In genomic region chr19:29947891-29948801, GRCm38 (mm10) we compare ENCODE assay signal across 8 mouse cellular contexts. TPM values are rescaled to one million over a fixed set of nuclear protein-coding genes. Genes with fewer than 3 reads are reported as not detected.
DNase-seq lines count a peak whose midpoint lies in the region; ATAC-seq and TF ChIP-seq lines count a peak whose summit lies in the region.

No protein-coding gene starts in this region.

- H3K27me3 ChIP-seq in forebrain, embryonic 11.5 days (ENCODE audit: control insufficient read depth, insufficient read depth, low read length) = no peaks in the 10 kb centered on the region
- no peaks in the 10 kb centered on the region for H3K27me3 ChIP-seq in heart, embryonic 14.5 days (ENCODE audit: control insufficient read depth, insufficient read depth, low read length)
- H3K27me3 ChIP-seq in kidney, postnatal 0 days (ENCODE audit: insufficient read depth, low read length) = no peaks in the 10 kb centered on the region

- H3K4me1 ChIP-seq in forebrain, embryonic 11.5 days (replicated peaks; ENCODE audit: control insufficient read depth, insufficient read depth, low read length) = peaks cover 6% of the 10 kb centered on the region; the same call in 1 of the 2 replicates
- peaks cover 6 to 10% of the 10 kb centered on the region in 2 experiments for H3K4me1 ChIP-seq in heart, embryonic 14.5 days (ENCODE audit: control insufficient read depth in 2 of 2, insufficient read depth in 2 of 2, low read length in 2 of 2)
- H3K4me1 ChIP-seq in kidney, postnatal 0 days (replicated peaks; ENCODE audit: insufficient read depth, low read length) = peaks cover 3% of the 10 kb centered on the region; the same call in 1 of the 2 replicates

- peak; percentile 40 for DNase-seq in CD4-positive helper T cell, adult 2 months (ENCODE audit: low read depth, low spot score)
- peak; percentile 23 for DNase-seq in c-Kit-positive CD71-positive TER-119-positive erythroid progenitor cells, embryonic 14.5 days (ENCODE audit: low spot score)
- DNase-seq in forebrain, embryonic 11.5 days (ENCODE audit: low spot score) = peak; percentile 87
- peak; percentile 94 for DNase-seq in kidney, postnatal 0 days (ENCODE audit: low spot score)
- DNase-seq in liver = peak; percentile 51
- DNase-seq in monocyte, adult 2 months (ENCODE audit: low read depth in 1 of 2, low spot score in 2 of 2) = peak; percentile 3 to 10
- DNase-seq in spleen, postnatal 36 days (ENCODE audit: low spot score in 2 of 2) = peak; percentile 37 to 50

- no peaks in the 10 kb centered on the region for H3K9me3 ChIP-seq in forebrain, embryonic 11.5 days (ENCODE audit: control insufficient read depth, low read length)
- H3K9me3 ChIP-seq in heart, embryonic 14.5 days (ENCODE audit: control insufficient read depth, low read length) = no peaks in the 10 kb centered on the region
- no peaks in the 10 kb centered on the region for H3K9me3 ChIP-seq in kidney, postnatal 0 days (replicated peaks; ENCODE audit: low read length)

- peak; percentile 85 for TF ChIP-seq CTCF in kidney, postnatal 0 days (IDR thresholded peaks at IDR 0.05; ENCODE audit: low read depth)

- peak overlapping the region; percentile 37 for H3K4me3 ChIP-seq in forebrain, embryonic 11.5 days (ENCODE audit: low read depth, low read length)
- peak overlapping the region; percentile 48 to 54 for H3K4me3 ChIP-seq in heart, embryonic 14.5 days (ENCODE audit: control insufficient read depth in 1 of 2, insufficient read depth in 1 of 2, low read depth in 1 of 2, low read length in 2 of 2)
- H3K4me3 ChIP-seq in kidney, postnatal 0 days (replicated peaks; ENCODE audit: low read depth, low read length) = peak overlapping the region; percentile 39

- no peaks in the 10 kb centered on the region for H3K36me3 ChIP-seq in forebrain, embryonic 11.5 days (ENCODE audit: control insufficient read depth, insufficient read depth, low read length)
- no peaks in the 10 kb centered on the region for H3K36me3 ChIP-seq in heart, embryonic 14.5 days (ENCODE audit: control insufficient read depth, insufficient read depth, low read length)
- H3K36me3 ChIP-seq in kidney, postnatal 0 days (ENCODE audit: insufficient read depth, low read length) = no peaks in the 10 kb centered on the region

- WGBS in forebrain, embryonic 11.5 days = 25% methylated on average over 25 of the region's 25 CpGs
- 27% methylated on average over 25 of the region's 25 CpGs for WGBS in heart, embryonic 14.5 days
- 20% methylated on average over 25 of the region's 25 CpGs for WGBS in kidney, postnatal 0 days

- H3K9ac ChIP-seq in forebrain, embryonic 11.5 days (ENCODE audit: low read length) = peak overlapping the region; percentile 55
- peak overlapping the region; percentile 62 for H3K9ac ChIP-seq in heart, embryonic 14.5 days (ENCODE audit: low read length)
- H3K9ac ChIP-seq in kidney, postnatal 0 days (ENCODE audit: low read depth, low read length) = no peak overlapping the region

- H3K27ac ChIP-seq in forebrain, embryonic 11.5 days (ENCODE audit: low read depth, low read length) = 0 out of 2 replicates have a peak overlapping the region, but pooled peaks have one; percentile 12
- H3K27ac ChIP-seq in heart, embryonic 14.5 days (replicated peaks in 1 of 2; ENCODE audit: control insufficient read depth in 1 of 2, insufficient read depth in 1 of 2, low read depth in 2 of 2, low read length in 2 of 2) = 0 out of 4 replicates have a peak overlapping the region, but pooled peaks of 1 of the 2 experiments have one; percentile 6
- H3K27ac ChIP-seq in kidney, postnatal 0 days = peak overlapping the region; percentile 37; the same call in 1 of the 2 replicates

- peak overlapping the region; percentile 68 for H3K4me2 ChIP-seq in forebrain, embryonic 11.5 days (ENCODE audit: low read depth, low read length, severe bottlenecking)
- H3K4me2 ChIP-seq in heart, embryonic 14.5 days (ENCODE audit: low read length) = peak overlapping the region; percentile 86
- peak overlapping the region; percentile 66 for H3K4me2 ChIP-seq in kidney, postnatal 0 days (ENCODE audit: low read length)

- ATAC-seq in forebrain, embryonic 11.5 days (replicated peaks; ENCODE audit: low FRiP score) = peak; percentile 94
- peak; percentile 75 for ATAC-seq in heart, embryonic 14.5 days (ENCODE audit: insufficient number of reproducible peaks, insufficient read depth, low FRiP score, low read depth)
- peak; percentile 96 for ATAC-seq in kidney, postnatal 0 days (replicated peaks; ENCODE audit: low FRiP score, low read depth)

RNA-seq across cellular contexts. Expression of gene Il33, which starts 23.2 kb away (rescaled TPM):
- 0.40 and 0.53 TPM in 2 replicates for polyA plus RNA-seq in forebrain, embryonic 11.5 days (2014; fragmentation: Nextera tagmentation; extraction: Ambion mirVana)
- 5.5 and 6.8 TPM in 2 replicates for polyA plus RNA-seq in heart, embryonic 14.5 days (2014; fragmentation: Nextera tagmentation; extraction: Ambion mirVana)
- 61.8 and 63.7 TPM in 2 replicates for polyA plus RNA-seq in kidney, postnatal 0 days (2015; fragmentation: Nextera tagmentation; extraction: Ambion mirVana)

RNA-seq across cellular contexts. Expression of gene Trpd52l3, which starts 55.4 kb away (rescaled TPM):
- polyA plus RNA-seq in forebrain, embryonic 11.5 days (2014; fragmentation: Nextera tagmentation; extraction: Ambion mirVana) = not detected in 2 replicates
- polyA plus RNA-seq in heart, embryonic 14.5 days (2014; fragmentation: Nextera tagmentation; extraction: Ambion mirVana) = not detected in 2 replicates
- polyA plus RNA-seq in kidney, postnatal 0 days (2015; fragmentation: Nextera tagmentation; extraction: Ambion mirVana) = not detected in 2 replicates

Comparison
In these comparisons a context has a peak if more than half of its experiments do, and no peak if none do; other contexts are left out.
1. DNase-seq: peak in every context shown above with its lines; median percentile 94 in kidney, postnatal 0 days; 87 in forebrain, embryonic 11.5 days; 51 in liver; 44 in spleen, postnatal 36 days; 40 in CD4-positive helper T cell, adult 2 months; 23 in c-Kit-positive CD71-positive TER-119-positive erythroid progenitor cells, embryonic 14.5 days; 6 in monocyte, adult 2 months.